Comparison of ENCODE assay signal across 19 mouse cellular contexts in the genomic region with DNA sequence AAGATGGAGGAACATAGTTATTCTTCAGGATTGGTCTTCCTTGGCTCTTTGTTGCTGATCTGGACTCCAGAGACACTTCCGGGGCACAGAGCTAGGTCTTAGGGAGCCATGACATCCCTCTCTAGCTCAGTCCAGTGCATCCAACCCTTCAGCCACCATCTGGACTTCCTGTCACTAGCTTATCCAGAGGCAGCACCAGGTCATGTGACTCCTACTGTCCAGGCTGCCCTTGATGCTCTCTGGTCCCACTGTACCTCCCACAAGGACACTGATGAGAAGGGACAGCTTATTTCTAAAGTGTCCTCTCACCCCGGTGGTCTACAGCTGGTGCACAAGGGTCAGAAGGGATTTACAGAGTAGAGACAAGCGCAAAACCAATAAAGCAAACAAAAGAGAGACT.
DNase-seq lines count a peak whose midpoint lies in the region; ATAC-seq and TF ChIP-seq lines count a peak whose summit lies in the region.
"Had no signal": no experiment of that assay in that cellular context is flagged by ENCODE, and none has a peak within 500 bp of the region (broad histone marks: within the 10 kb centered on the region; RNA-seq: fewer than 3 reads in every experiment).

No protein-coding gene starts in this region.

- H3K4me2 ChIP-seq in forebrain, embryonic 13.5 days, result no peak overlapping the region
- H3K4me2 ChIP-seq in hindbrain, postnatal 0 days (ENCODE audit: low read depth, low read length), result no peak overlapping the region
- no peak overlapping the region for H3K4me2 ChIP-seq in hindbrain, embryonic 16.5 days (ENCODE audit: low read length)
- H3K4me2 ChIP-seq in midbrain, embryonic 12.5 days (replicated peaks), result no peak overlapping the region
- no peak overlapping the region for H3K4me2 ChIP-seq in midbrain, embryonic 15.5 days
- H3K4me2 ChIP-seq in liver, postnatal 0 days (ENCODE audit: low read depth, low read length), result 0 out of 2 replicates have a peak overlapping the region, but pooled peaks have one; percentile 32
- H3K4me2 ChIP-seq: heart, embryonic 15.5 days; kidney, embryonic 15.5 days; stomach, embryonic 15.5 days had no signal

- no peak for DNase-seq in forebrain, embryonic 10.5 days (ENCODE audit: extremely low spot score, low spot score)
- no peak for DNase-seq in hindbrain, postnatal 0 days (ENCODE audit: low spot score)
- no peak for DNase-seq in liver, postnatal 0 days
- no peak for DNase-seq in Muller cell, postnatal 12 days (ENCODE audit: inconsistent ontology term)
- DNase-seq: adrenal gland, postnatal 14 days; cerebellum, postnatal 25 days; heart, postnatal 36 days; kidney, adult 11 months; kidney, postnatal 36 days; layer of hippocampus, postnatal 36 days; lung, postnatal 4 days had no signal

- TF ChIP-seq EP300 in liver, postnatal 0 days (IDR thresholded peaks at IDR 0.05; ENCODE audit: low read depth), result no peak

- H3K27me3 ChIP-seq in forebrain, embryonic 10.5 days (ENCODE audit: poor library complexity, severe bottlenecking), result no peaks in the 10 kb centered on the region
- H3K27me3 ChIP-seq in forebrain, embryonic 13.5 days, result no peaks in the 10 kb centered on the region
- H3K27me3 ChIP-seq in hindbrain, postnatal 0 days (ENCODE audit: insufficient read depth, low read length), result no peaks in the 10 kb centered on the region
- no peaks in the 10 kb centered on the region for H3K27me3 ChIP-seq in hindbrain, embryonic 16.5 days (replicated peaks; ENCODE audit: control insufficient read depth, insufficient read depth, low read length)
- H3K27me3 ChIP-seq in midbrain, embryonic 12.5 days, result no peaks in the 10 kb centered on the region
- H3K27me3 ChIP-seq in midbrain, embryonic 15.5 days (replicated peaks), result no peaks in the 10 kb centered on the region
- H3K27me3 ChIP-seq in liver, postnatal 0 days (ENCODE audit: insufficient read depth, low read length), result no peaks in the 10 kb centered on the region
- H3K27me3 ChIP-seq: heart, embryonic 15.5 days; kidney, embryonic 15.5 days; stomach, embryonic 15.5 days had no signal

- 0 out of 2 replicates have a peak overlapping the region, but pooled peaks have one; percentile 7 for H3K27ac ChIP-seq in forebrain, embryonic 10.5 days
- no peak overlapping the region for H3K27ac ChIP-seq in forebrain, embryonic 13.5 days
- H3K27ac ChIP-seq in hindbrain, postnatal 0 days, result no peak overlapping the region
- H3K27ac ChIP-seq in hindbrain, embryonic 16.5 days (ENCODE audit: low read depth, low read length), result no peak overlapping the region
- H3K27ac ChIP-seq in midbrain, embryonic 12.5 days (replicated peaks), result peak overlapping the region; percentile 32; the same call in 1 of the 2 replicates
- no peak overlapping the region for H3K27ac ChIP-seq in midbrain, embryonic 15.5 days
- no peak overlapping the region for H3K27ac ChIP-seq in liver, postnatal 0 days (ENCODE audit: low read depth)
- H3K27ac ChIP-seq: heart, embryonic 15.5 days; kidney, embryonic 15.5 days; liver, embryonic 14.5 days; stomach, embryonic 15.5 days had no signal

- H3K9me3 ChIP-seq in forebrain, embryonic 10.5 days, result peaks cover 7% of the 10 kb centered on the region
- peaks cover 6% of the 10 kb centered on the region for H3K9me3 ChIP-seq in forebrain, embryonic 13.5 days (replicated peaks)
- H3K9me3 ChIP-seq in hindbrain, postnatal 0 days (ENCODE audit: low read length), result no peaks in the 10 kb centered on the region
- H3K9me3 ChIP-seq in hindbrain, embryonic 16.5 days (ENCODE audit: control insufficient read depth, low read length), result no peaks in the 10 kb centered on the region
- H3K9me3 ChIP-seq in midbrain, embryonic 12.5 days, result peaks cover 7% of the 10 kb centered on the region; the same call in 1 of the 2 replicates
- H3K9me3 ChIP-seq in midbrain, embryonic 15.5 days, result no peaks in the 10 kb centered on the region
- H3K9me3 ChIP-seq in liver, postnatal 0 days (ENCODE audit: low read length), result no peaks in the 10 kb centered on the region; the same call in 1 of the 2 replicates
- H3K9me3 ChIP-seq: heart, embryonic 15.5 days; kidney, embryonic 15.5 days; stomach, embryonic 15.5 days had no signal

- ATAC-seq in forebrain, embryonic 13.5 days, result no peak
- ATAC-seq in hindbrain, postnatal 0 days, result 0 out of 2 replicates have a peak, but pooled peaks have one; percentile 29
- no peak for ATAC-seq in hindbrain, embryonic 16.5 days
- no peak; the same call in 1 of the 2 replicates for ATAC-seq in midbrain, embryonic 12.5 days (ENCODE audit: low FRiP score, low read depth)
- no peak for ATAC-seq in midbrain, embryonic 15.5 days (replicated peaks)
- ATAC-seq in liver, postnatal 0 days, result no peak

- TF ChIP-seq CTCF in hindbrain, postnatal 0 days (IDR thresholded peaks at IDR 0.05; ENCODE audit: low read depth), result no peak
- no peak for TF ChIP-seq CTCF in liver, postnatal 0 days (IDR thresholded peaks at IDR 0.05; ENCODE audit: low read depth)

- no peak overlapping the region for H3K9ac ChIP-seq in forebrain, embryonic 13.5 days
- H3K9ac ChIP-seq in hindbrain, postnatal 0 days (replicated peaks; ENCODE audit: low read length), result no peak overlapping the region
- no peak overlapping the region for H3K9ac ChIP-seq in hindbrain, embryonic 16.5 days (ENCODE audit: low read depth, low read length)
- no peak overlapping the region for H3K9ac ChIP-seq in midbrain, embryonic 12.5 days (replicated peaks)
- no peak overlapping the region for H3K9ac ChIP-seq in midbrain, embryonic 15.5 days
- H3K9ac ChIP-seq in liver, postnatal 0 days (replicated peaks), result no peak overlapping the region
- H3K9ac ChIP-seq: heart, embryonic 15.5 days; kidney, embryonic 15.5 days; liver, embryonic 14.5 days; stomach, embryonic 15.5 days had no signal

- H3K4me3 ChIP-seq in forebrain, embryonic 10.5 days, result no peak overlapping the region
- H3K4me3 ChIP-seq in forebrain, embryonic 13.5 days, result no peak overlapping the region
- no peak overlapping the region for H3K4me3 ChIP-seq in hindbrain, postnatal 0 days (ENCODE audit: low read length)
- no peak overlapping the region for H3K4me3 ChIP-seq in hindbrain, embryonic 16.5 days (ENCODE audit: low read length)
- H3K4me3 ChIP-seq in midbrain, embryonic 12.5 days, result no peak overlapping the region
- H3K4me3 ChIP-seq in midbrain, embryonic 15.5 days, result no peak overlapping the region
- H3K4me3 ChIP-seq in liver, postnatal 0 days (ENCODE audit: low read depth, low read length), result no peak overlapping the region
- H3K4me3 ChIP-seq: heart, embryonic 15.5 days; kidney, embryonic 15.5 days; stomach, embryonic 15.5 days had no signal

- H3K4me1 ChIP-seq in forebrain, embryonic 10.5 days, result peaks cover 8% of the 10 kb centered on the region; the same call in 1 of the 2 replicates
- peaks cover 9% of the 10 kb centered on the region; the same call in 1 of the 2 replicates for H3K4me1 ChIP-seq in forebrain, embryonic 13.5 days
- no peaks in the 10 kb centered on the region for H3K4me1 ChIP-seq in hindbrain, postnatal 0 days (ENCODE audit: insufficient read depth, low read length)
- H3K4me1 ChIP-seq in hindbrain, embryonic 16.5 days (ENCODE audit: control insufficient read depth, insufficient read depth, low read depth, low read length), result no peaks in the 10 kb centered on the region
- peaks cover 8% of the 10 kb centered on the region for H3K4me1 ChIP-seq in midbrain, embryonic 12.5 days
- H3K4me1 ChIP-seq in midbrain, embryonic 15.5 days, result no peaks in the 10 kb centered on the region; the same call in 1 of the 2 replicates
- H3K4me1 ChIP-seq in liver, postnatal 0 days (ENCODE audit: insufficient read depth), result 0 out of 2 replicates have a peak, but pooled peaks cover 3% of the 10 kb centered on the region
- H3K4me1 ChIP-seq: heart, embryonic 15.5 days; stomach, embryonic 15.5 days had no signal

- 86% methylated on average over 3 of the region's 3 CpGs for WGBS in forebrain, embryonic 10.5 days
- 81% methylated on average over 3 of the region's 3 CpGs for WGBS in forebrain, embryonic 13.5 days
- WGBS in hindbrain, postnatal 0 days, result 69% methylated on average over 3 of the region's 3 CpGs
- 65% methylated on average over 3 of the region's 3 CpGs for WGBS in hindbrain, embryonic 16.5 days
- WGBS in midbrain, embryonic 12.5 days, result 67% methylated on average over 3 of the region's 3 CpGs
- WGBS in midbrain, embryonic 15.5 days, result 58% methylated on average over 3 of the region's 3 CpGs
- 59% methylated on average over 3 of the region's 3 CpGs for WGBS in liver, postnatal 0 days (ENCODE audit: insufficient replicate concordance)

- H3K36me3 ChIP-seq in forebrain, embryonic 10.5 days (replicated peaks), result no peaks in the 10 kb centered on the region
- H3K36me3 ChIP-seq in forebrain, embryonic 13.5 days (ENCODE audit: poor library complexity, severe bottlenecking), result no peaks in the 10 kb centered on the region
- H3K36me3 ChIP-seq in hindbrain, postnatal 0 days (ENCODE audit: insufficient read depth, low read length), result no peaks in the 10 kb centered on the region
- H3K36me3 ChIP-seq in hindbrain, embryonic 16.5 days (ENCODE audit: control insufficient read depth, insufficient read depth, low read length), result no peaks in the 10 kb centered on the region
- no peaks in the 10 kb centered on the region for H3K36me3 ChIP-seq in midbrain, embryonic 12.5 days
- no peaks in the 10 kb centered on the region for H3K36me3 ChIP-seq in midbrain, embryonic 15.5 days (replicated peaks)
- H3K36me3 ChIP-seq in liver, postnatal 0 days (replicated peaks; ENCODE audit: insufficient read depth, low read length), result no peaks in the 10 kb centered on the region
- H3K36me3 ChIP-seq: heart, embryonic 15.5 days; kidney, embryonic 15.5 days; stomach, embryonic 15.5 days had no signal

Comparison
In these comparisons a context has a peak if more than half of its experiments do, and no peak if none do; other contexts are left out.
1. H3K27ac ChIP-seq: peak in forebrain, embryonic 10.5 days (single experiment) and midbrain, embryonic 12.5 days (single experiment); none in forebrain, embryonic 13.5 days (single experiment), hindbrain, postnatal 0 days (single experiment), hindbrain, embryonic 16.5 days (single experiment), midbrain, embryonic 15.5 days (single experiment) and liver, postnatal 0 days (single experiment).